Mouse (Mus musculus) forebrain, embryonic 15.5 days (tissue): ENCODE data around the gene Gm9774. TPM values are rescaled to one million over a fixed set of nuclear protein-coding genes. Genes with fewer than 3 reads are reported as not detected.

Experiments used
- ATAC-seq: fragments of 200-750 bp; cut with Nextera tagmentation; replicated peaks from 2 replicates; pipeline ENCODE4 v1.8.0; 2017; ENCODE audit warnings: mild to moderate bottlenecking, moderate TSS enrichment, moderate library complexity
- H3K27ac ChIP-seq: fragments of 300-500 bp; sonication (generic); replicated peaks from 2 replicates; pipeline ENCODE4 v1.5.1; 2015; ENCODE audit warnings: mild to moderate bottlenecking, inconsistent platforms
- H3K27me3 ChIP-seq: fragments of 300-500 bp; sonication (generic); 2 replicates; pipeline ENCODE4 v1.6.1; 2015; ENCODE audit warnings: inconsistent platforms
- H3K36me3 ChIP-seq: fragments of 300-500 bp; sonication (generic); 2 replicates; pipeline ENCODE4 v1.6.1; 2015; ENCODE audit warnings: mild to moderate bottlenecking, inconsistent platforms
- H3K4me1 ChIP-seq: fragments of 300-500 bp; sonication (generic); 2 replicates; pipeline ENCODE4 v1.6.1; 2015; ENCODE audit warnings: inconsistent platforms
- H3K4me2 ChIP-seq: fragments of 300-500 bp; sonication (generic); replicated peaks from 2 replicates; pipeline ENCODE4 v1.6.1; 2015; ENCODE audit warnings: mild to moderate bottlenecking, inconsistent platforms
- H3K4me3 ChIP-seq: fragments of 300-500 bp; sonication (generic); 2 replicates; pipeline ENCODE4 v1.5.1; 2015; ENCODE audit warnings: mild to moderate bottlenecking, inconsistent platforms
- H3K9ac ChIP-seq: fragments of 300-500 bp; sonication (generic); replicated peaks from 2 replicates; pipeline ENCODE4 v1.6.1; 2015; ENCODE audit warnings: mild to moderate bottlenecking, inconsistent platforms
- H3K9me3 ChIP-seq: fragments of 300-500 bp; sonication (generic); 2 replicates; pipeline ENCODE4 v1.6.1; 2016; ENCODE audit warnings: inconsistent platforms
- WGBS: fragments of 180-500 bp; shearing (Covaris S2); methylation state at CpG from one replicate; pipeline ENCODE4 v1.1.7; 2015; ENCODE audit warnings: mixed read lengths; 5-methylcytosine and 5-hydroxymethylcytosine counted together
- polyA plus RNA-seq: library from polyadenylated mRNA; unstranded; fragments of >200 nt; fragmentation: Nextera tagmentation; extraction: Ambion mirVana; gene quantifications from 2 replicates; pipeline ENCODE4 v1.2.1, GENCODE M21; 2015

The Gm9774 gene
- polyA plus RNA-seq = 6.7 and 7.1 TPM in 2 replicates

DNA sequence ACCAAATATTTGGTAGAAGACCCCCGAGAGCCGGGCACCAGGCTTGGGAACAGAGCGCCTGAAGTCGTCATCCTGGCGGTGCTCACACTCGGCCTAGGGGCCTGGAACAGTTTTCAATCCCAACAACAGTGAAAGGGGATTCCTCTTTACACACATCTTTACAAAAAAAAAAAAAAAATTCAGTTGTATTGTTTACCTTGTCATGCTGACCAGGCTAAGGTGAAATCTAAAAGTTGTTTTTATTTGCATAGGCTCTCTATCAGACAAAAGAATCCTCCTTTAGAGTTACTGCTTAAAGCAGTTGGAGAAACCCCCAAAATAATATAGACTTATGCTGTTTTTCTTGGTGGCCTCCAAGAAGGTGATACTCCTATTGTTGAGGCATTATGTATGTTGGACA lies at the start of gene Gm9774:
Gm9774 (minus strand) TSS at position 101 of the 400 bp plus-strand sequence.
- Histone ChIP-seq H3K36me3 (no peaks in the 10 kb centered on the region), H3K27ac (no peak within 1 kb of the TSS), H3K4me3 (no peak within 1 kb of the TSS), H3K27me3 (no peaks in the 10 kb centered on the region), H3K4me1 (no peaks in the 10 kb centered on the region), H3K9ac (no peak within 1 kb of the TSS), H3K9me3 (no peaks in the 10 kb centered on the region), H3K4me2 (no peak within 1 kb of the TSS)
- 90% methylated on average over 6 of the region's 6 CpGs for WGBS
- no peak for ATAC-seq

DNA sequence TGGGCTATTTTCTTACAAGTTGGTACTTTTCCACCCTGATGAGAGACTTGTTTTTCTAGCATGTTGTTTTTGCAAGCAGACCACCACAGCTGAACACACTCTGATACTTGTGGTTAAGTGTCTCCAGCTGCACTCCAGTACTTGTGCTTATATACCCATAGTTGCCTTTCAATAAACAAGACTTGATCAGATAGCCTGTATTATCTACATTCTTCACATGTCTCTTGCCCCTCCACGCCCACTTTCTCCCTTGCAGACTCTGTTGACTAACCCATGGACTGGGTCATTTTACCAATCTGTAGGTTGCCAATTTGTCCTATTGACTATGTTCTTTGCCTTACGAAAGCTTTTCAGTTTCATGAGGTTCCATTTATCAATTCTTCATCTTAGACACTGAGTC lies 40.9 kb upstream of the Gm9774 start:
- no peaks in the 10 kb centered on the region for H3K9me3 ChIP-seq
- no peaks in the 10 kb centered on the region for H3K36me3 ChIP-seq
- H3K4me3 ChIP-seq = no peak overlapping the region
- no peak overlapping the region for H3K9ac ChIP-seq
- no peaks in the 10 kb centered on the region for H3K4me1 ChIP-seq
- 91% methylated on average over 2 of the region's 2 CpGs for WGBS
- H3K4me2 ChIP-seq = no peak overlapping the region
- ATAC-seq = no peak
- H3K27ac ChIP-seq = no peak overlapping the region
- H3K27me3 ChIP-seq = no peaks in the 10 kb centered on the region

DNA sequence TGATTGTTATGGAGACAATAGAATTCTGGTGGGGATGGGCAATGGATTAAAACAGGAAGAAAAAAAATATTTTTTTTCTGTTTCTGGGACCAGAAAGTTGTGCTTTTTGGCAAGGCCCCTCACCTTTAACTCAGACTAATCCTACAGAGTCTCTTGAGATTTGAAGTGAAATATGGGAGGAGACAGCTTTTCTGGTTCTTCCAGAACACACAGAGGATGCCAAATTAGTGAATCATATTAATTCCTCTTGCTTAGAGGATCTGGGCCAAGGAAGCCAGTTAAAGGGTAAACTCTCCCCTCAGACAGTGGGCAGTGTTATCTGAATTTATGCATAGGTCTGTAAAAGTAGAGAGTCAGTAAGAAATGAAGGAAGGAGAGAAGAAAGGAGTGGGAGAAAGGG lies 38.2 kb upstream of the Gm9774 start:
- Histone ChIP-seq H3K9me3 (no peaks in the 10 kb centered on the region), H3K27me3 (no peaks in the 10 kb centered on the region), H3K4me2 (no peak overlapping the region), H3K4me1 (no peaks in the 10 kb centered on the region), H3K9ac (no peak overlapping the region), H3K27ac (no peak overlapping the region), H3K4me3 (no peak overlapping the region), H3K36me3 (no peaks in the 10 kb centered on the region)
- ATAC-seq = no peak

DNA sequence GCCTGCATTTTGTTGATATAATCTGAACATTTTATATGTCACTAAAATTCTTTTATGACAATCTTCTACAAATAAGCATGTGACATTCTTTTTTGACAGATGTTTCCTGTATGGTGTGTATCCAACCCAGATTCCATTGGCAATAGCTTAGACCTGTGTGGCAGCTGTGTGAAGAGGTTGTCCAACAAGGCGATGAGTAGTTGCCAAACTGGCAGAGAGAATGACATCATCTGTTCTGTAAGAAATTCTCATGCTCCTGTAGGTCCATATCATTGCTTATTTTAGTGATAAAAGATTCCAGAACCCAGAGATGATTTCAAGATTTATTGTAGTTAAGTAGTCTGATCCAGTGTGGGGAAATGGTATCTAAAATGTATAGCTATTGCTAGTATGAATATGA lies 37.4 kb upstream of the Gm9774 start:
- no peak overlapping the region for H3K9ac ChIP-seq
- no peaks in the 10 kb centered on the region for H3K36me3 ChIP-seq
- no peaks in the 10 kb centered on the region for H3K27me3 ChIP-seq
- no peak overlapping the region for H3K4me3 ChIP-seq
- ATAC-seq = no peak
- H3K4me2 ChIP-seq = no peak overlapping the region
- H3K4me1 ChIP-seq = no peaks in the 10 kb centered on the region
- no peaks in the 10 kb centered on the region for H3K9me3 ChIP-seq
- H3K27ac ChIP-seq = no peak overlapping the region
- WGBS = 90% methylated on average over 1 of the region's 1 CpGs

DNA sequence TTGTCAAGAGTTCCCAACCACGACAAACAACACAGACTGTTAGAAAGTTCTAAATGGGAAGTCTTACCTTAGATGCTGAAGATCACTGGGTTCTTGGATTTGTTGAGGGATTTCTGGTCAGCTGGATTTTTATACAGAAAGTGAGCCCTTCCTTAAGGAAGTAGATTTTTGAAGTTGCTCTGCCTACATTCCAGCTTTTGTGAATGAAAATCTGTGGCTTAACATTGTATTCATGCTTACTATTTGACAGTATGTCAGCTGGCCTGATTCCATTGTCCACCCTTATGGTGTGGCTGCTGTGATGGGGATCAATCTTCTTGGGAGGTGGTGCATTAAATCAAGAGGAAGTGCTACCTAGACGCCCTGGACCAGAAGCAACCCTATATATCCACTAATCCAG lies 29.4 kb upstream of the Gm9774 start, which contains the start of gene Sprr3:
Sprr3 (minus strand) TSS at position 101 of the 400 bp plus-strand sequence.
- Histone ChIP-seq H3K9ac (no peak within 1 kb of the TSS), H3K9me3 (no peaks in the 10 kb centered on the region), H3K27me3 (no peaks in the 10 kb centered on the region), H3K27ac (no peak within 1 kb of the TSS), H3K4me2 (no peak within 1 kb of the TSS), H3K36me3 (no peaks in the 10 kb centered on the region), H3K4me3 (no peak within 1 kb of the TSS), H3K4me1 (no peaks in the 10 kb centered on the region)
- 80% methylated on average over 2 of the region's 2 CpGs for WGBS
- no peak for ATAC-seq

DNA sequence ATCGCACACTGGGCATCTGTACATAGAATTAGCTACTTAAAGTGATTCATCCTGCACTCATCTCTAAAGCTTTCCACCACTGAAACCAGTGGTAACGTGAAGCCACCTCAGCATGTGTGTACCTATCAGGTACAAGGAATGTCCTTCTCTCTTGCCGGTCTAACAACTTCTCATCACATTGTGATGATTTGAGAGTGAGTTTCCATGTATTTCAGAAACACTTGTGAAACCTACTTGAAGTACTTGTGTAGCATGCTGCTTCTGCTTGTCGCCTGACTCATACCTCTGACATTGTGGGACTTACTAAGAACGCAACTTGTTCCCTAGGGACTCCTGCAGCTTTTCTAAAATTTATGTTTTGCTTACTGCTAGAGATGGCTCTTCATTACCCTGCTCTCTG lies 25.9 kb upstream of the Gm9774 start:
- no peak for ATAC-seq
- no peaks in the 10 kb centered on the region for H3K27me3 ChIP-seq
- no peaks in the 10 kb centered on the region for H3K9me3 ChIP-seq
- no peaks in the 10 kb centered on the region for H3K4me1 ChIP-seq
- no peak overlapping the region for H3K27ac ChIP-seq
- no peak overlapping the region for H3K9ac ChIP-seq
- no peak overlapping the region for H3K4me2 ChIP-seq
- no peak overlapping the region for H3K4me3 ChIP-seq
- 91% methylated on average over 5 of the region's 5 CpGs for WGBS
- no peaks in the 10 kb centered on the region for H3K36me3 ChIP-seq

DNA sequence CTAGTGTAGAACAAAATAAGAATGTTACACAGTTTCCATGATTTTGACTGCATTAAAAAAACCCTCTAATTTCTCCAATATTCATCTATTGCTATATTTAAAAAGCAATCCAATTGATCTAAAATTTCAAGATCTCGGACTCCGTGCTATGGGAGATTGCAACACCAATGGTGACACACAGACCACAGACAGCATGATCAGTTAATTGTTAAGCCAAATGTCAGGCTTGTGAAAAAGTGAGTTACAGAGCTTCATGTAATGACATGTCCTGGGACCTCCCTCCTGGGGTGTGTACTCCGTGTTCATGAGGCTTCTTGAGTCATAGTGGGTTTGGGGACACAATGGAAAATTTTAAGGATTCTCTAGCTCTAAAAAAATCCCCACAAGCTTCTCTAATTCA lies 11.0 kb upstream of the Gm9774 start:
- Histone ChIP-seq H3K9me3 (no peaks in the 10 kb centered on the region), H3K9ac (no peak overlapping the region), H3K36me3 (no peaks in the 10 kb centered on the region), H3K27me3 (no peaks in the 10 kb centered on the region), H3K4me3 (no peak overlapping the region), H3K27ac (no peak overlapping the region), H3K4me1 (no peaks in the 10 kb centered on the region), H3K4me2 (no peak overlapping the region)
- no peak for ATAC-seq
- 91% methylated on average over 3 of the region's 3 CpGs for WGBS

DNA sequence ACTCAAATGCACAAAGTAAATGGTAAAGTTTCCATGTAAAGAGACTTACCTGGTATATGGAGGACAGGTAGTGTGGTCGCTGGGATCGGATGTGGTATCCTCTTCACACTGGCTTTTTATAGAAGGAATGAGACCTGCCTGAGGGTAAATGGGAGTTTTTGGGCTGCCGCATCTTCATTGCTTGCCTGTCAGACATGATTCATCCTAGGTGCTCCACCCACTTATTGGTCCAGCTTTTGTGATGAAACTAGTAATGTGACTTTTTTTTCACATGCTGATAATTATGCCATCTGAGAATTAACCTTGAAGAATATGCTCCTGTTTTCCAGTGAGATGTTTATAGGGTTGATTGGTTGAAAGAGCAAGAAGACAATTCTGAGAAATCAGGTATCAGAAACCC lies 9.5 kb upstream of the Gm9774 start, which contains the start of gene Sprr1b:
Sprr1b (minus strand) TSS at position 101 of the 400 bp plus-strand sequence.
- ATAC-seq = no peak
- H3K9ac ChIP-seq = no peak within 1 kb of the TSS
- H3K4me2 ChIP-seq = no peak within 1 kb of the TSS
- no peak within 1 kb of the TSS for H3K27ac ChIP-seq
- H3K4me3 ChIP-seq = no peak within 1 kb of the TSS
- no peaks in the 10 kb centered on the region for H3K27me3 ChIP-seq
- 90% methylated on average over 3 of the region's 3 CpGs for WGBS
- no peaks in the 10 kb centered on the region for H3K36me3 ChIP-seq
- no peaks in the 10 kb centered on the region for H3K9me3 ChIP-seq
- H3K4me1 ChIP-seq = no peaks in the 10 kb centered on the region

DNA sequence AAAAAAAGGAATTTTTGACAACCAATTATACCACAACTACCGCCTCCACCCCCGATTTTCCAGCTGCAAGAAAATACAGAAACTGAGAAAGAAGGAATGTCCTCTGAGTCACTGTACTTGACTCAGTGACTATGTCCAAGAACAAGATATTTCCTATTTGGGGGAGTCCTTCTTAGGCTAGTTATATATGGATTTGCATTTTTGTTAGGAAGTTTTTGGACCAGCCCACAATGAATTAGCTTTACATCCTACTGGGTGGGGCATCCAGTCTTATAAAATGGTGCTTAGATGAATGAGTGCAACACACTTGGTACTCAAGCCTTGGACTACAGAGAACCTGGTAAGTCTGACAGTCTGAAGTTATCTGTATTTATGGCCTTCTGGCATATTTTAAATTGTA lies 3.1 kb upstream of the Gm9774 start, which contains the start of gene Sprr2k:
Sprr2k (plus strand) TSS at position 301 of the 400 bp plus-strand sequence.
- ATAC-seq = no peak
- H3K27ac ChIP-seq = no peak within 1 kb of the TSS
- H3K27me3 ChIP-seq = no peaks in the 10 kb centered on the region
- no peaks in the 10 kb centered on the region for H3K9me3 ChIP-seq
- H3K4me1 ChIP-seq = no peaks in the 10 kb centered on the region
- no peak within 1 kb of the TSS for H3K9ac ChIP-seq
- H3K4me2 ChIP-seq = no peak within 1 kb of the TSS
- WGBS = 88% methylated on average over 2 of the region's 2 CpGs
- H3K36me3 ChIP-seq = no peaks in the 10 kb centered on the region
- no peak within 1 kb of the TSS for H3K4me3 ChIP-seq

DNA sequence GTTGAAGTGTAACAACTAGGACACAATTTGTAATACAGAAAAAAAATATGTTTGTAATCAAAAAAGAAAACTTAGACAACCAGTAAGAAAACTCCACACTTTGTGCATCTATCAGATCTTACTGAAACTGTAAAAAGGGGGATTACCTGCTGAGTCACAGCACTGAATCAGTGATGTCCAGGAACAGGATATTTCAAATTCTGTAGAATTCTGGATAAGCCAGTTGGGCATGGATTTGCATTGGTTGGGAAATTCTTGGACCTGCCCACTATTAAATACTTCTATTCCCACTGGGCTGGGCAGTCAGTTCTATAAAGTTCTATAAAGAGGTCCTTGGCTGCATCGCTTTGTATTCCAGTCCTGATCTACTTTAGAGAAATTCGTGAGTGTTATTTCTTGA lies 11.4 kb downstream of the Gm9774 start, which contains the start of gene Sprr2j-ps:
Sprr2j-ps (plus strand) TSS at position 301 of the 400 bp plus-strand sequence.
- no peak for ATAC-seq
- H3K4me1 ChIP-seq = no peaks in the 10 kb centered on the region

DNA sequence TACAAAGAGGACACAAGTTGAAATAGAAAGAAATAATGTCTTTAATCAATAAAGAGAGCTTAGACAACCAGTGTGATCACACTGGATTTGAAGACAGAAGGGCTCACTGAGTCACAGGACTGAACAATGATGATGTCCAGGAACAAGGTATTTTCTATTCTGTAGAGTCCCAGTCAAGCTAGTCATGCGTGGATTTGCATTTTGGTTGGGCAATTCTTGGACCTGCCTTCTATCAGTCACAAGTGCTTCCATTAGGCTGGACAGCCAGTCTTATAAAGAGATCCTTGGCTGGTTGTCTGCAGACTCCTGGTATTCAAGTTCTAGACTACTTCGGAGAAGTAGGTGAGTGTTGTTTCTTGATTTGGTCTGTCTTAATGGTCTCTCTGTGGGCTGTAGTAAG lies 21.5 kb downstream of the Gm9774 start, which contains the start of gene Sprr2i:
Sprr2i (plus strand) TSS at position 301 of the 400 bp plus-strand sequence.
- Histone ChIP-seq H3K36me3 (no peaks in the 10 kb centered on the region), H3K4me1 (no peaks in the 10 kb centered on the region), H3K27ac (no peak within 1 kb of the TSS), H3K9ac (no peak within 1 kb of the TSS), H3K9me3 (no peaks in the 10 kb centered on the region), H3K4me3 (no peak within 1 kb of the TSS), H3K4me2 (no peak within 1 kb of the TSS), H3K27me3 (no peaks in the 10 kb centered on the region)
- ATAC-seq = no peak
- 93% methylated on average over 2 of the region's 2 CpGs for WGBS

More for the DNA sequence above, 11.4 kb downstream of the Gm9774 start, which contains the start of gene Sprr2j-ps:
- no peak within 1 kb of the TSS for H3K4me2 ChIP-seq
- no peaks in the 10 kb centered on the region for H3K9me3 ChIP-seq
- 97% methylated on average over 2 of the region's 2 CpGs for WGBS
- no peak within 1 kb of the TSS for H3K27ac ChIP-seq
- no peak within 1 kb of the TSS for H3K9ac ChIP-seq
- H3K4me3 ChIP-seq = no peak within 1 kb of the TSS
- no peaks in the 10 kb centered on the region for H3K36me3 ChIP-seq
- H3K27me3 ChIP-seq = no peaks in the 10 kb centered on the region

DNA sequence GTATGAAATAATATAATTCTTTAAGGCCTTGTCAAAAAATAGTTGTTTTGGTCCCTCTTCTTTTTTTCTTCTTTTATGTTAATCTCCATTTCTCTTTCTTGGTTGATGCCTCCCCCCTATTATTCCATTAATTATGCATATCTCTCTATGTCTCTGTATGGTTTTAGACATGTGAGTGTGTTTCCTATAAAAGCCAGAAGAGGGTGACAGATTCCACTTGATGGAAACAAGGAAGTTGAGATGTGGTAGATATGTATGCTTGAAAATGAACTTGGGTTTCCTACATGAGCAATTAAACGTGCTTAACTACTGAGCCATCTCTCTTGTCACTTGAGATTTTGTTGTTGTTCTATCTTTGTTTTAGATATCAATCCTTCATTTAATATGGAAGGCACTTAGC lies 34.9 kb downstream of the Gm9774 start:
- H3K36me3 ChIP-seq = no peaks in the 10 kb centered on the region
- H3K4me3 ChIP-seq = no peak overlapping the region
- H3K9me3 ChIP-seq = no peaks in the 10 kb centered on the region
- H3K9ac ChIP-seq = no peak overlapping the region
- H3K27me3 ChIP-seq = no peaks in the 10 kb centered on the region
- WGBS = 71% methylated on average over 1 of the region's 1 CpGs
- no peak overlapping the region for H3K27ac ChIP-seq
- H3K4me2 ChIP-seq = no peak overlapping the region
- no peak for ATAC-seq
- H3K4me1 ChIP-seq = no peaks in the 10 kb centered on the region

DNA sequence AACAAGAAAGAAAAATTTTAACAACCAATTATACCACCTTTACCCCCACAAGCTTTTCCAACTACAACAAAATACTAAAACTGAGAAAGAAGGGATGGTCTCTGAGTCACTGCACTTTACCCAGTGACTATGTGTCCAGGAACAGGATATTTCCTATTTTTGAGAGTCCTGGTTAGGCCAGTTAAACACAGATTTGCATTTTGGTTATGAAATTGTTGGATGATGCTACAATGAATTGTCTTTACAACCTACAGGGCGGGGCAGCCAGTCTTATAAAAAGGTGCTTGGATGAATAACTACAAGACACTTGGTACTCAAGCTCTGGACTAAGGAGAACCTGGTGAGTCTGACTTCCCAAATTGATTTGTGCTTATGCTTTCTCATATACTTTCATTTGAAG lies 43.8 kb downstream of the Gm9774 start, which contains the start of gene Sprr2h:
Sprr2h (plus strand) TSS at position 301 of the 400 bp plus-strand sequence.
- no peak within 1 kb of the TSS for H3K9ac ChIP-seq
- H3K36me3 ChIP-seq = no peaks in the 10 kb centered on the region
- WGBS = 89% methylated on average over 1 of the region's 1 CpGs
- no peaks in the 10 kb centered on the region for H3K4me1 ChIP-seq
- no peaks in the 10 kb centered on the region for H3K27me3 ChIP-seq
- H3K27ac ChIP-seq = no peak within 1 kb of the TSS
- no peaks in the 10 kb centered on the region for H3K9me3 ChIP-seq
- H3K4me3 ChIP-seq = no peak within 1 kb of the TSS
- no peak within 1 kb of the TSS for H3K4me2 ChIP-seq
- no peak for ATAC-seq
